In genomic region chr13:36766801-36767200, GRCm38 (mm10) we compare ENCODE assay signal across 26 mouse cellular contexts. TPM values are rescaled to one million over a fixed set of nuclear protein-coding genes. Genes with fewer than 3 reads are reported as not detected.
A peak's percentile ranks its signal among the peaks of the same experiment; 100 is the strongest.
DNase-seq lines count a peak whose midpoint lies in the region; ATAC-seq lines count a peak whose summit lies in the region.
"Had no signal": no experiment of that assay in that cellular context is flagged by ENCODE, and none has a peak within 500 bp of the region (broad histone marks: within the 10 kb centered on the region; RNA-seq: fewer than 3 reads in every experiment).

No protein-coding gene starts in this region.

- H3K9me3 ChIP-seq in liver, embryonic 11.5 days (ENCODE audit: control insufficient read depth, low read length), result no peaks in the 10 kb centered on the region
- H3K9me3 ChIP-seq: embryonic facial prominence, embryonic 13.5 days; hindbrain, embryonic 15.5 days; limb, embryonic 13.5 days; liver, embryonic 13.5 days had no signal

- no peak overlapping the region for H3K4me3 ChIP-seq in liver, embryonic 11.5 days (ENCODE audit: low read depth, low read length)
- H3K4me3 ChIP-seq: embryonic facial prominence, embryonic 13.5 days; gastrocnemius, adult 2 months; hindbrain, embryonic 15.5 days; limb, embryonic 13.5 days; liver, embryonic 13.5 days; megakaryocyte, embryonic 14.5 days had no signal

- no peaks in the 10 kb centered on the region for H3K4me1 ChIP-seq in liver, embryonic 11.5 days (replicated peaks; ENCODE audit: control insufficient read depth, insufficient read depth, low read length)
- H3K4me1 ChIP-seq: embryonic facial prominence, embryonic 13.5 days; hindbrain, embryonic 15.5 days; limb, embryonic 13.5 days; liver, embryonic 13.5 days; megakaryocyte, embryonic 14.5 days had no signal

- no peaks in the 10 kb centered on the region for H3K27me3 ChIP-seq in liver, embryonic 11.5 days (replicated peaks; ENCODE audit: control insufficient read depth, insufficient read depth, low read length)
- H3K27me3 ChIP-seq: embryonic facial prominence, embryonic 13.5 days; hindbrain, embryonic 15.5 days; limb, embryonic 13.5 days; liver, embryonic 13.5 days had no signal

- no peaks in the 10 kb centered on the region for H3K36me3 ChIP-seq in liver, embryonic 11.5 days (ENCODE audit: control insufficient read depth, insufficient read depth, low read length)
- H3K36me3 ChIP-seq: embryonic facial prominence, embryonic 13.5 days; hindbrain, embryonic 15.5 days; limb, embryonic 13.5 days; liver, embryonic 13.5 days had no signal

- no peak overlapping the region for H3K27ac ChIP-seq in liver, embryonic 11.5 days (ENCODE audit: low read depth, low read length)
- H3K27ac ChIP-seq: embryonic facial prominence, embryonic 13.5 days; gastrocnemius, adult 2 months; hindbrain, embryonic 15.5 days; limb, embryonic 13.5 days; liver, embryonic 13.5 days had no signal

- peak; percentile 38 for DNase-seq in layer of hippocampus, adult 11-12 months (ENCODE audit: low spot score)
- DNase-seq in layer of hippocampus, postnatal 25 days (ENCODE audit: extremely low spot score in 1 of 2, low spot score in 1 of 2), result no peak
- DNase-seq in brain, adult 2 months (ENCODE audit: low read depth, low spot score), result peak; percentile 59
- DNase-seq in layer of hippocampus, adult 9-10 months (ENCODE audit: low spot score), result peak; percentile 20
- no peak for DNase-seq in adipocyte (ENCODE audit: low spot score)
- no peak for DNase-seq in liver, embryonic 11.5 days (ENCODE audit: low spot score)
- DNase-seq in frontal cortex, adult 2 months (ENCODE audit: extremely low spot score in 1 of 2, low spot score in 1 of 2), result no peak
- DNase-seq: adrenal gland, postnatal 36 days; cerebellum, adult 11-12 months; cerebellum, postnatal 25 days; gastrocnemius, adult 2 months; kidney, adult 8-10 months; kidney, postnatal 10 days; liver, embryonic 13.5 days; lung, embryonic 14.5 days; lung, postnatal 36 days; midbrain, embryonic 14.5 days; right cerebral cortex, postnatal 25 days; spleen, adult 18-20 months had no signal

- no peak for ATAC-seq in liver, embryonic 11.5 days (replicated peaks; ENCODE audit: low FRiP score)

- H3K9ac ChIP-seq in liver, embryonic 11.5 days (ENCODE audit: low read depth, low read length), result no peak overlapping the region
- H3K9ac ChIP-seq: embryonic facial prominence, embryonic 13.5 days; hindbrain, embryonic 15.5 days; limb, embryonic 13.5 days; liver, embryonic 13.5 days; lung, embryonic 14.5 days had no signal

- WGBS in liver, embryonic 11.5 days, result 62% methylated on average over 2 of the region's 2 CpGs

- no peak overlapping the region for H3K4me2 ChIP-seq in liver, embryonic 11.5 days
- H3K4me2 ChIP-seq: embryonic facial prominence, embryonic 13.5 days; heart, embryonic 11.5 days; hindbrain, embryonic 15.5 days; limb, embryonic 13.5 days; liver, embryonic 13.5 days; lung, embryonic 14.5 days had no signal

RNA-seq across cellular contexts. Expression of gene Nrn1, which starts 31.9 kb away (rescaled TPM):
- total RNA-seq in layer of hippocampus, postnatal 25 days (2021), result 100 to 1,000 TPM; 293 to 319 TPM
- polyA plus RNA-seq in liver, embryonic 11.5 days (2014; fragmentation: Nextera tagmentation; extraction: Ambion mirVana), result 6.4 and 6.9 TPM in 2 replicates
- polyA plus RNA-seq in frontal cortex, adult 2 months (2012; rRNA removed), result 164 TPM in 2 replicates
- total RNA-seq: granulocyte monocyte progenitor cell, adult 5-6 weeks; hematopoietic stem cell, adult 5-6 weeks had no signal

Comparison
In these comparisons a context has a peak if more than half of its experiments do, and no peak if none do; other contexts are left out.
1. DNase-seq: peak in layer of hippocampus, adult 11-12 months (single experiment), brain, adult 2 months (single experiment) and layer of hippocampus, adult 9-10 months (single experiment); none in layer of hippocampus, postnatal 25 days (0 of 2), adipocyte (single experiment), liver, embryonic 11.5 days (single experiment) and frontal cortex, adult 2 months (0 of 2).
2. RNA of gene Nrn1, which starts 31.9 kb away (polyA plus RNA-seq): 164 TPM in frontal cortex, adult 2 months; 6.4 to 6.9 TPM in liver, embryonic 11.5 days; every median in the first group is over 10 times any median in the second.